Mouse (Mus musculus): ENCODE measurements around the gene Eif4e. TPM values are rescaled to one million over a fixed set of nuclear protein-coding genes. Genes with fewer than 3 reads are reported as not detected.
A peak's percentile ranks its signal among the peaks of the same experiment; 100 is the strongest.
"Not testable (repeated sequence)": the region's sequence is repeated elsewhere in the genome, so short reads cannot be mapped to it uniquely, and the experiment has no call there.

Gene Eif4e
- polyA plus RNA-seq, 1 experiment from 2014 or later, result 313 TPM

DNA sequence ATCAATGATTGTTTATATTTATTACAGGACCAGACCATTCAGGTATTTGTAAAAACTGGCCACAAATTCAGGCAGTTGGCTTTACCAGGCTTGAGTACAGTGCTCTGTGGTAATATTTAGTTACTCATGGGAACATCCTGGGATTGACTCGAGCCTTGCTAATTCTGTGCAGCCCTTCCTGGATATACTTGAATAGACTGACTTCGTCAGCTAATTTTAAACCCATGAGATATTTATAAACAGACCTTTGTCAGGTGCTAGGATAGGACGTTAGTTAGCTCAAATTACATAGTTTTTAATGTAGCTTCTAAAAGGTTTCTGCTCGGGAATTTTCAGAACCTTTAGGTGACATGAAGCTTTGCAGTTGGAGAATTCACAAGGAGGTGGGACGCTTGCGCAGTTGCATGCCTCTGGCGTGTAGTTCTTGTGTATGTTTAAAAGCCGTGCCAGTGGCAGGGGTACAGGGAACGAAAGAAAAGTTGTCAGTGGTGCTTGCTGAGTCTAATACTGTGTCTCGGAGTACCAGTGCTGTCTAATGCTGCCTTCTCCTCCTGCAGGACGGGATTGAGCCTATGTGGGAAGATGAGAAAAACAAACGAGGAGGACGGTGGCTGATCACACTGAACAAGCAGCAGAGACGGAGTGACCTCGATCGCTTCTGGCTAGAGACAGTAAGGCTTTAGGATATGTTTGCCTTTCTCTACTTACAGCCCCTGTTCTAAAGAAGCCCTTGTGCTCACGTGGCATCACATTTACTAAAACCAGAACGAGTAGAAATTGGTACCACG is 24.6 kb downstream of the Eif4e start:
- Histone ChIP-seq H3K36me3 (peaks cover 27% of the 10 kb centered on the region), H3K9me3 (replicated peaks) (no peaks in the 10 kb centered on the region), H3K4me1 (no peaks in the 10 kb centered on the region), H3K9ac (no peak overlapping the region), H3K27ac (no peak overlapping the region), H3K4me3 (no peak overlapping the region), H3K4me2 (replicated peaks) (no peak overlapping the region), H3K27me3 (no peaks in the 10 kb centered on the region)
- ATAC-seq (ENCODE audit: low FRiP score), result no peak
- WGBS, result 91% methylated on average over 19 of the region's 19 CpGs

DNA sequence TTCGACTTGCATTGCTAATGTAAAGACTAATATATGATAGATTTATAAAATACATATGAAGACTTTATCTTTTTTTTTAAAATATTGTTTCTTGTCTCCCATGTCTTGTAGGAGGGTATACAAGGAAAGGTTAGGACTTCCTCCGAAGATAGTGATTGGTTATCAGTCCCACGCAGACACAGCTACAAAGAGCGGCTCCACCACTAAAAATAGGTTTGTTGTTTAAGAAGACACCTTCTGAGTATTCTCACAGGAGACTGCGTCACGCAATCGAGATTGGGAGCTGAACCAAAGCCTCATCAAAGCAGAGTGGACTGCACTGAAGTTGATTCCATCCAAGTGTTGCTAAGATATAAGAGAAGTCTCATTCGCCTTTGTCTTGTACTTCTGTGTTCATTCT is 29.3 kb downstream of the Eif4e start:
- 89% methylated on average over 8 of the region's 8 CpGs for WGBS
- H3K4me1 ChIP-seq; H3K27me3 ChIP-seq; H3K4me2 ChIP-seq (replicated peaks); H3K9ac ChIP-seq; H3K27ac ChIP-seq; ATAC-seq (ENCODE audit: low FRiP score); H3K4me3 ChIP-seq; H3K9me3 ChIP-seq (replicated peaks): not testable (repeated sequence)
- peaks cover 38% of the 10 kb centered on the region for H3K36me3 ChIP-seq

DNA sequence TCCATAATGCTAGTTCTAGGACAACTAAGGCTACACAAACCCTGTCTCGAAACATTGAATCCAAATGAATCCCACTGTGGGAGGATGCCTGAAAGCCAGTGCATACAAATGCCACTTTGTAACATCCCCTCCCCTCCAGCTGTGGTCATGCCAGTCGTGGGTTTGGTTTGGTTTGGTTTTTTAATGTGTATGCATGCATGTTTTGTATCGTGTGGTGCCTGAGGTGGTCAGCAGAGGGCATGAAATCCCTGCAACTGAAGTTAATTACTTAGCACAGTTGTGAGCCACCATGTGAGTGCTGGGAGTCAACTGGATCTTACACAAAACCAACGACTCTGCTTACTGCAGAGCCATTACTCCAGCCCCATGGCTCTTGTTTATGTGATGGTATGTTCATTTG is 32.5 kb downstream of the Eif4e start:
- ATAC-seq (ENCODE audit: low FRiP score), result peak; percentile 45
- Histone ChIP-seq H3K4me3 (no peak overlapping the region), H3K9me3 (replicated peaks) (no peaks in the 10 kb centered on the region), H3K9ac (no peak overlapping the region), H3K4me2 (replicated peaks) (no peak overlapping the region), H3K4me1 (no peaks in the 10 kb centered on the region), H3K27me3 (no peaks in the 10 kb centered on the region), H3K36me3 (peaks cover 25% of the 10 kb centered on the region), H3K27ac (no peak overlapping the region)
- WGBS, result 65% methylated on average over 4 of the region's 4 CpGs

DNA sequence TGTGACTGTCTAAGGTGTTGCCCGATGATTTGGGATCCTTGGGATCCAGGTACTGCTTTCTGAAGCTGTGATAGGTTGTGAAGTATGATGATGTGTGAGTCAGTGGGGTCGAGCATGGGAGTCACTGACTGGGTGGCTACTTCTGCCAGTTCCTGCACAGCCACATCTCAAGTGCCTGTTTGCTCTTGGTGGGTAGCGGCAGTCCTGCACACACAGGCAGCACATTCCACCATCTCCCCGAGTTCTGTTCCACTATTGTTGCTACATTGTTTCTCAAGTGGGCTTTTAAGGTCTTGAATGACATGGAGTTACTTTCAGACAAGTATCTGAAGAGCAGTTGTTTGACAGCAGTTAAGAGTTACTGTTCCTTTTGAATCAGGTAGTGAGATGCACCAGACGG is 34.3 kb downstream of the Eif4e start:
- no peaks in the 10 kb centered on the region for H3K27me3 ChIP-seq
- H3K9ac ChIP-seq, result no peak overlapping the region
- no peak overlapping the region for H3K27ac ChIP-seq
- no peaks in the 10 kb centered on the region for H3K4me1 ChIP-seq
- WGBS, result 78% methylated on average over 5 of the region's 5 CpGs
- no peak overlapping the region for H3K4me2 ChIP-seq (replicated peaks)
- no peaks in the 10 kb centered on the region for H3K9me3 ChIP-seq (replicated peaks)
- ATAC-seq (ENCODE audit: low FRiP score), result no peak
- H3K4me3 ChIP-seq, result no peak overlapping the region
- peaks cover 17% of the 10 kb centered on the region for H3K36me3 ChIP-seq

DNA sequence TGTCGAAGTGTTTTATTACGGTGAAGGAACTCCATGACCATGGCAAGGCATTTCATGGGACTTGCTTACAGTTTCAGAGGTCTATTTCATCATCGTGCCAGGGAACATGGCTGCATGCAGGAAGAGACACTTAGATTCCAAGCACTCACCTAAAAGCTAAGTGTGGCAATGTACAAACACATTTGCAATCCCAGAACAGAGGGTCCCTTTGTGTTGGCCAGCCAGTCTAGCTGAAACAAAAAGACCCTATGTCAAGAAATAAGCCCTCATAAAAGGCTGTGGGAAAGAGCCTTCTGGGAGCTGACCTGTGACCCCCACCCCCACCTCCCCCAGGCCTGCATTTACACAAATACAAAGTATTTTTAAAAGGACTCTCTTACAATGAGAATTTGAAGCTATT is 34.9 kb downstream of the Eif4e start:
- Histone ChIP-seq H3K4me1 (no peaks in the 10 kb centered on the region), H3K4me2 (replicated peaks) (no peak overlapping the region), H3K27ac (0 out of 2 replicates have a peak overlapping the region, but pooled peaks have one; percentile 3), H3K9me3 (replicated peaks) (no peaks in the 10 kb centered on the region), H3K27me3 (no peaks in the 10 kb centered on the region), H3K4me3 (no peak overlapping the region), H3K36me3 (peaks cover 17% of the 10 kb centered on the region), H3K9ac (no peak overlapping the region)
- no peak; the same call in 1 of the 2 replicates for ATAC-seq (ENCODE audit: low FRiP score)
- WGBS, result 76% methylated on average over 3 of the region's 3 CpGs

DNA sequence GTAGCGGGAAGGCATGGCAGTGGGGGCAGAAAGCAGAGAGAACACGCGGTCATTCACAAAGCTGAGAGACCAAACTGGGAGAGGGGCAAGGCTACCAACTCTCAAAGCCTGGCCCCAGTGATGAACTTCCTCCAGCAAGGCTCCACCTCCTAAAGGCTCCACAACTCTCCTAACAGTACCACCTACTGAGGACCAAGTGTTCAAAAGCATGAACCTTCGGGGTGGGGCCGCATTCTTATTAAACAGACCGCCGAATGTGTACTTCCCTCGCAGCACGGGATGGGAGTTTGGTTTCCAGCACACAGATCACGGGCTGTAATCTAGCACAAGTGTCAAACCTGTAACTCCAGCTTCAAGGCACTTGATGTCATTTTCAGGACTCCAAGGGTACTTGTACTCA is 52.9 kb downstream of the Eif4e start:
- Histone ChIP-seq H3K4me3 (no peak overlapping the region), H3K27ac (no peak overlapping the region), H3K4me2 (replicated peaks) (no peak overlapping the region), H3K27me3 (no peaks in the 10 kb centered on the region), H3K9me3 (replicated peaks) (no peaks in the 10 kb centered on the region), H3K36me3 (no peaks in the 10 kb centered on the region), H3K9ac (no peak overlapping the region), H3K4me1 (no peaks in the 10 kb centered on the region)
- 91% methylated on average over 10 of the region's 10 CpGs for WGBS
- ATAC-seq (ENCODE audit: low FRiP score), result no peak

DNA sequence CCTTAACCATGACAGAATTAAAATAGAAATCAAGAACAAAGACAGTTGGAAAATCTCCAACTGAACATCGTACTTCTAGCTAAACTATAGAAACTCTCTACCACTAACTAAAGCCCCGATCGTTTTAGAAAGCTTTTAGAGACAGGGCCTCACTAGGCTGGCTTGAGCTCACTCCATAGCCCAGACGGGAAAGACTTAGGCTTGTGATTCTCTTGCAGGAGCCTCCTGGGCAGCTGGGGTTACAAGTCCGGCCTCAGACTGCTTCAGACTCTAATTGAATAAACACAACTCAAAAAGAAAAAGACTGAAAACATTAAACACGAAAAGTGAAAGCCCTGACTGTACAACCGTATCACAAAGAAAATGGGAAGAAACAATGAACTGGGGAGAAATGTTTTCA is 60.2 kb downstream of the Eif4e start:
- Histone ChIP-seq H3K36me3 (no peaks in the 10 kb centered on the region), H3K9me3 (replicated peaks) (no peaks in the 10 kb centered on the region), H3K4me1 (0 out of 2 replicates have a peak, but pooled peaks cover 3% of the 10 kb centered on the region), H3K9ac (no peak overlapping the region), H3K27ac (no peak overlapping the region), H3K27me3 (no peaks in the 10 kb centered on the region; the same call in 1 of the 2 replicates), H3K4me3 (no peak overlapping the region), H3K4me2 (replicated peaks) (no peak overlapping the region)
- peak; percentile 72; the same call in 1 of the 2 replicates for ATAC-seq (ENCODE audit: low FRiP score)
- 32% methylated on average over 7 of the region's 7 CpGs for WGBS

DNA sequence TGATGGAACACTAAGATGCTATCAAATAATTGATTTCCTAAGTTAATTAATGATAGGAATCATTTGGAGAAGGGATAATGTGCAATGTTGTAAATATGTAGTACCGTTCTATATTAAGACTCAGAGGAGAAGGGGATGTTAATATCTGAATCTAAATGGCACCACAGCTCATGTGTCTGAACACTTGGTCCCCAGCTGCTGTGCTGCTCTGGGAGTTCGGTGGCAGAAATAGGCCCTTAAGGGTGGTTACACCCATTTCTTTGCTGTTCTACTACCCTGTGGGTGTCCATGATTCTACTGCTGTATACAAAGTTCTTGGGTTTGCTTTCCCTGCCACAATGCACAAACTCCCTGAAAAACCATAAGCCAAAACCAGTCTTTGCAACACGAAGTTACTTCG is 61.2 kb downstream of the Eif4e start:
- whole genome bisulfite sequencing, result 72% methylated on average over 4 of the region's 4 CpGs
- Histone ChIP-seq H3K9me3 (replicated peaks) (no peaks in the 10 kb centered on the region), H3K4me1 (0 out of 2 replicates have a peak, but pooled peaks cover 3% of the 10 kb centered on the region), H3K9ac (no peak overlapping the region), H3K27me3 (no peaks in the 10 kb centered on the region; the same call in 1 of the 2 replicates), H3K36me3 (no peaks in the 10 kb centered on the region), H3K4me3 (no peak overlapping the region), H3K4me2 (replicated peaks) (no peak overlapping the region), H3K27ac (no peak overlapping the region)
- no peak for ATAC-seq (ENCODE audit: low FRiP score)

DNA sequence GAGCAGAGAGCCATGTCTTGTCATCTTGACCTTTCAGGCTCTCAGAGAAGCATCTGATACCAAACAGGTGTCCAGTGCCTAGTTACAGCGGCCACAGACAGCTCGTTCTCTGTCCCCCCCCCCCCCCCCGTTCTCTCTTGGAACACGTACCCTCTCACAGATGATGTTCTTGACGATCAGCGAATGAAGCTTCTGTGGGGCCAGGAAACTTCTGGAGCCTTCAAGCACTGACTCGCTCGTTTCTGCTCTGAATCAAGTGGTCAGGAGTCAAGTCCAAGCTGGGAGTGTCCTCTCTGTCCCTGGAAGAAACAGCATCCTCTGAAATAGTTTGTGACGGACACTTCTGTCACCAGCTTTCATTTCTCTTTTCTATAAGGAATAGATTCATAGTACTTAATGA is 62.0 kb downstream of the Eif4e start:
- Histone ChIP-seq H3K4me3 (no peak overlapping the region), H3K9me3 (replicated peaks) (no peaks in the 10 kb centered on the region), H3K9ac (no peak overlapping the region), H3K36me3 (no peaks in the 10 kb centered on the region), H3K27ac (no peak overlapping the region), H3K27me3 (no peaks in the 10 kb centered on the region; the same call in 1 of the 2 replicates), H3K4me2 (replicated peaks) (no peak overlapping the region), H3K4me1 (0 out of 2 replicates have a peak, but pooled peaks cover 3% of the 10 kb centered on the region)
- no peak for ATAC-seq (ENCODE audit: low FRiP score)
- WGBS, result 70% methylated on average over 9 of the region's 9 CpGs

DNA sequence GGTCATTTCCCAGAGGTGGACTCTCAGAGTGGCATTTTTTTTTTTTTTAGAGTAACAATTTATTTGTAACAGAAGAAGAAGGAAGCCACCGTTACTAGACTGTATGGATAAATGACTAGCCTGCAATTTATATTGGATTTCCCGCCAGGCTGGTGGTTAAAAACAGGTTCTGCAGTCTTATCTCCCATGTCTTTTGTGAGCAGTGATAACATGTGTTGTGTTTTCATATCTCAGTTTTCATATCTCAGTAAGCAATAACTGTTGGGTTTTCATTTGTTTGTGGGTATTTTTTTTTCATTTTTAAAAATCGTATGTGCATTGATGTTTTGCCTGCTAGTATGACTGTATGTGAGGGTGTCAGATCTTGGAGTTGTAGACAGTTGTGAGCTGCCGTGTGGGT is 65.0 kb downstream of the Eif4e start:
- Histone ChIP-seq H3K4me3 (no peak overlapping the region), H3K9me3 (replicated peaks) (no peaks in the 10 kb centered on the region), H3K4me1 (0 out of 2 replicates have a peak, but pooled peaks cover 3% of the 10 kb centered on the region), H3K27ac (no peak overlapping the region), H3K27me3 (no peaks in the 10 kb centered on the region; the same call in 1 of the 2 replicates), H3K36me3 (no peaks in the 10 kb centered on the region), H3K9ac (no peak overlapping the region), H3K4me2 (replicated peaks) (no peak overlapping the region)
- 89% methylated on average over 4 of the region's 4 CpGs for WGBS
- ATAC-seq (ENCODE audit: low FRiP score), result no peak

DNA sequence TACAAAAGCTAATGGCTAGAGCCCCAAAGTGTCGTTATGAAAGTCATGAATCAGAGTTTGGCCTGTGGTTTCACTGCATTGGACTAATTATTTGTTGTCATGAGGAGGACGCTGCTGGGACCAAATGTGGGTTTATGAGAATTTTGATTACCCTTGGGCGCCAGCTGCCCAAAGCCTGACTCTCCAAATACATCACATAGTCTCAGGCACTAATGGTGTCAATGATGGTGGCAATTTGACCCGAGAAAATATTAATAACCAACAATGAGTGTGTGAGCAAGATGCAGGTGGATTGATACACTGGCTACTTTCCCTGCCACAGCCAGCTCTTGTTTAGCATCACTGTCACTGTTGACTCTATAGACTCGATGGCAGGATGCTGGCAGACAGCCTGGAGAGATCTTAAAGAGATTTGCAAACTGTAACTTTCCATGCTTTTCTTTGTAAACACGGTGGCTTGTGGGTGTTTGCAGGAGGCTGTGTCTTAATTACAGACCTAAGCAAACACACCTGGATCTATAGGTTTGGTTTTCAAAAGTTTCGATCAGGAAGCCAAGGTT is 65.9 kb downstream of the Eif4e start:
- WGBS, result 79% methylated on average over 7 of the region's 7 CpGs
- no peak for ATAC-seq (ENCODE audit: low FRiP score)
- Histone ChIP-seq H3K27me3 (no peaks in the 10 kb centered on the region; the same call in 1 of the 2 replicates), H3K4me1 (no peaks in the 10 kb centered on the region), H3K27ac (no peak overlapping the region), H3K9ac (no peak overlapping the region), H3K36me3 (no peaks in the 10 kb centered on the region), H3K9me3 (replicated peaks) (no peaks in the 10 kb centered on the region), H3K4me3 (no peak overlapping the region), H3K4me2 (replicated peaks) (no peak overlapping the region)

DNA sequence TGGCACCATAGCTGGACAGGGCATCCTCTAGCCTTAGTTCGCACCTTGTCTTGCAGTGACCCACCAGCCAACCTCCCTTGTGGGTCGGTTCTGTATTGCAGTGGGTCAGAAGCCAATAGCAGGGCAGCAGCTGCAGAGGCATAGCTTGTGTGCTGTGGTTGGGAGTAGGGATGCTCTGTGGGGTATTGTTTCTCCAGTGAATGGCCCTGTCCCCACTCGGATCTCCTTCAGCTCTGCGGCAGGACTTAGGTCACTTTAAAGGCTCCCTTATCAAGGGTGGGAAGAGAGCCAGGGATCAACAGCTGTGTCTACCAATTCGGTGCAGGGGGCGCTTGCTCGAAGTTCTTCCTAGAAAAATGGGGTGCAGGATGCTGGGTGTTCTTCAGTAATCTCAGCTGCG is 67.2 kb downstream of the Eif4e start:
- no peak for ATAC-seq (ENCODE audit: low FRiP score)
- 92% methylated on average over 8 of the region's 8 CpGs for WGBS

DNA sequence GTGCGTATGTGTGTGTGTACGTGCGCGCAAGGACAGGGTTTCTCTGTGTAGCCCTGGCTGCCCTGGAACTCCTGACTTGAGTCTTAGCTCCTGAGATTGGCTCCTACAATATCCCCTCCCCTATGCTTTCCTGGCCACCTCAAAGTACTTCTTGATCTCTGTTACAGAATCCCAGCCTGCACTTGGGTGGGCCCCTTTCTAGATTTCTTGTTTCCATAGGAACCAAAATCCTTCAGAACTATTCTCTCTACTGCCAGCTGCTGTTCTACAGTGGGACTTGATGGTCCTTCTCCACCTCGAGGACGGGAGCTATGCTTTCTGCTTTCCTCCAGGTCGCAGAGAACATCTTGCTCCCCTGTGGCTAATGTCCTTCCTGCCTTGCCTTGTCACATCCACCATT is 67.9 kb downstream of the Eif4e start:
- Histone ChIP-seq H3K36me3 (no peaks in the 10 kb centered on the region), H3K27me3 (no peaks in the 10 kb centered on the region), H3K4me3 (no peak overlapping the region), H3K9me3 (replicated peaks) (no peaks in the 10 kb centered on the region), H3K27ac (no peak overlapping the region), H3K9ac (no peak overlapping the region), H3K4me1 (no peaks in the 10 kb centered on the region), H3K4me2 (replicated peaks) (no peak overlapping the region)
- ATAC-seq (ENCODE audit: low FRiP score), result no peak
- 84% methylated on average over 7 of the region's 7 CpGs for WGBS

More for the DNA sequence above, 67.2 kb downstream of the Eif4e start:
- H3K27ac ChIP-seq, result no peak overlapping the region
- H3K4me2 ChIP-seq (replicated peaks), result no peak overlapping the region
- no peaks in the 10 kb centered on the region for H3K9me3 ChIP-seq (replicated peaks)
- no peaks in the 10 kb centered on the region for H3K36me3 ChIP-seq
- no peak overlapping the region for H3K9ac ChIP-seq
- no peak overlapping the region for H3K4me3 ChIP-seq
- H3K27me3 ChIP-seq, result no peaks in the 10 kb centered on the region; the same call in 1 of the 2 replicates
- H3K4me1 ChIP-seq, result no peaks in the 10 kb centered on the region
